Mouse (Mus musculus) ES-Bruce4 (cell line): ENCODE measurements around the gene Bcl7a.

Experiments used
- CTCF ChIP-seq: IDR thresholded peaks from one replicate; pipeline ENCODE4 v1.8.1; 2011; ENCODE audit warnings: low read depth, low read length
- EP300 ChIP-seq: IDR thresholded peaks from 2 replicates; pipeline ENCODE4 v1.6.1; 2011; ENCODE audit warnings: low read depth, low read length; ENCODE audit not compliant: insufficient read depth
- POLR2A ChIP-seq: IDR thresholded peaks from one replicate; pipeline ENCODE4 v1.8.1; 2011; ENCODE audit warnings: low read length; ENCODE audit not compliant: insufficient read depth

DNA sequence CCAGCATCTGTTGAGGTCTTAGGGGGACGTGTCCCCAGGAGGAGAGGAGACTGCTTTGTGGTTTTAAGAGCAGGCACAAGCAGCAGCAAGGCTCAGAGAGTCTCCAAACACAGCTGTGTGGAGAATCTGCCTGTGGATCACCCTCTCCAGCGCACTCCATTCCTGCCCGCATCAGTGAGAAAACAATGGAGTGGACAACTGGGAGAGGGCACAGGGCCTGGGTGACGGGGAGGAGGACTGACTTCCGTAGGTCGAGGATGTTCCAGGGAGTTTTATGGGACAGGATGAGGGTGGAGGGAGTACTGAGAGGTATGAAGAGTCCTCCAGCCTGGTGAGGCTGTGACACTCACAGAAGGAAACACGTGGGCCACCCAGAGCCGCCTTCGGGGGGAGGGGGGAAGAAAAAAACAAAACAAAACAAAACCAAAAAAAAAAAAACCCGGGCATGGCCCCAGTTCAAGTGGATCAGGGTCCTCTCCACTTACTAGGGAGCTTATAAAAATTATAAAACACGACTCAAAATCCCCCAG lies 29.7 kb upstream of the Bcl7a start:
- no peak for TF ChIP-seq CTCF
- no peak for TF ChIP-seq POLR2A
- no peak for TF ChIP-seq EP300
